Mouse (Mus musculus) gonadal fat pad, adult 2 months (tissue): ENCODE measurements around the gene H2-Q6. TPM values are rescaled to one million over a fixed set of nuclear protein-coding genes. Genes with fewer than 3 reads are reported as not detected.
"Not testable (repeated sequence)": the region's sequence is repeated elsewhere in the genome, so short reads cannot be mapped to it uniquely, and the experiment has no call there.

Source experiments
- DNase-seq: peaks from one replicate; pipeline ENCODE4 v3.0.0-alpha.2; 2012; ENCODE audit warnings: low read depth
- polyA plus RNA-seq: library from polyadenylated mRNA; depleted of rRNA; stranded (reverse); fragments of >200 nt; gene quantifications from 2 replicates; pipeline ENCODE4 v1.2.3, GENCODE M21; 2012; rRNA removed

Gene H2-Q6
- polyA plus RNA-seq, 1 experiment: 18.6 TPM

DNA sequence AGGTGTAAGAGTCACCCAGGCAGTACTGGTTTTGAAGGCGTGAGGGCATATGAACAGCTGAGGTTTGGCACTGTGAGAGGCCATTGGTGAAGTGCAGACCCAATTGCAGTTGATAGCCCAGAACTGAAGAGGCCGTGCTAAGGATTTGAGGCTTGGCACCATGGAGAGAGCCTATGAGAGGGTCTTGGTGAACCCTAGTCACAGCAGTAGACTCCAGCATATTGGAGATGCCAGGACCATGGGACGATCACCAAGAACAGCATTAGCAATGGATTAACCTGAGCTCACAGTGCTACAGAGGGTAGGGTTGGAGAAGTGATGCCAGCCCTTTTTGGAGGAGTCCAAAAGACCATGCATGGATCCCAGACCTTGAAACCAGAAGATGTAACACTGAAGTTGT, 7.5 kb downstream of the H2-Q6 start:
- DNase-seq: not testable (repeated sequence)

DNA sequence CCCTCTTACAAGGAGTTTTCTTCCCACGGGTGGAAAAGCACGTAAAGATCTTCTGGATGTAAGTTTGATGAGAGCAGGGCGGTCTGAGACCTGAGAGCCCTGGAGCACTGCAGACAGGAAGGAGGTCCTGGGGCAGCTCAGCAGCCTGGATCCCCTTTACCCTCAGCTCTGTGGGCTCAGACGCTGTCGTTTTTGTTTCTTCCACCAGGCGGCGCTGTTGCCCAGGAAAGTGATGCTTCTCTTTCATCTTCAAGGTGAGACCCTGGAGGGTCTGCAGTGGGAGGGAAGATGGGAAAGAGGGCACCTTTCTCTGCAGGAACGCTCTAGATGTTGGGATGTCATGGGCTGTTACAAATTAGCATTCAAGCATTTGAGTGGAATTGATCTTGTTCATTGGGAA, 10.2 kb downstream of the H2-Q6 start:
- DNase-seq: not testable (repeated sequence)

- not testable (repeated sequence) for DNase-seq
Measured at GRCm38 (mm10) chr17:35435577-35435976, 10.9 kb downstream of the H2-Q6 start.

- DNase-seq: not testable (repeated sequence)
Measured at GRCm38 (mm10) chr17:35437386-35437936, 12.8 kb downstream of the H2-Q6 start.

DNA sequence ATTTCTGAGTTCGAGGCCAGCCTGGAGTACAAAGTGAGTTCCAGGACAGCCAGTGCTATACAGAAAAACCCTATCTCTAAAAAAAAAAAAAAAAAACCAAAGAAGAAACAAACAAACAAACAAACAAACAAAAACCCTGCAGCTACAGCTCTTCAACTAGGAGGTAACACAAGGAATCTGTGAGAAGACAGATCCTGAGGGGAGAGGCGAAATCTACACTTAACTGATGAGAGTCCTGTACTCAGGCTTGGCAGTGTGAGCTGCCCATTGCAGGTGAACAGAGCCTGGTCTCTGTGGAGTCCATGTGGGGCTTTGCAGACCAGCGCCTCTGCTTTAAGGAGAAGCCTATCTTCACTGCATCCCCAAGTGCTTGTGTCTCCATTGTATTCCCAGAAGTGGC, 13.7 kb downstream of the H2-Q6 start:
- not testable (repeated sequence) for DNase-seq

DNA sequence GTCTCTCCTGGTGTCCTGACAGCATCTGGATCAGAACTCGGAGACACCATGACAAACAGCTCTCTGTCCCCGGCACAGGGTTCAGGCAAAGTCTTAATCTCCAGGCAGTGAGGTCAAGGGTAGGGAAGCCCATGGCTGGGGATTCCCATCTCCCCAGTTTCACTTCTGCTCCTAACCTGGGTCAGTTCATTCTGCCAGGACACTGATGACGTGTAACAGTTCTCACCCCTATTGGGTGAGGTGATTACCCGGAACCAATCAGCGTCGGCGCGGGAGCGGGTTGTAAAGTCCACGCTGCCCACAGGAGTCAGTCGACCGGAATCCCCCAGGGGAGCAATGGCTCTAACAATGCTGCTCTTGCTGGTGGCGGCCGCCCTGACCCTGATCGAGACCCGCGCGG, 14.2 kb downstream of the H2-Q6 start, which contains the start of gene H2-Q7:
H2-Q7 (plus strand) TSS at position 271 of the 400 bp plus-strand sequence.
- DNase-seq: not testable (repeated sequence)

DNA sequence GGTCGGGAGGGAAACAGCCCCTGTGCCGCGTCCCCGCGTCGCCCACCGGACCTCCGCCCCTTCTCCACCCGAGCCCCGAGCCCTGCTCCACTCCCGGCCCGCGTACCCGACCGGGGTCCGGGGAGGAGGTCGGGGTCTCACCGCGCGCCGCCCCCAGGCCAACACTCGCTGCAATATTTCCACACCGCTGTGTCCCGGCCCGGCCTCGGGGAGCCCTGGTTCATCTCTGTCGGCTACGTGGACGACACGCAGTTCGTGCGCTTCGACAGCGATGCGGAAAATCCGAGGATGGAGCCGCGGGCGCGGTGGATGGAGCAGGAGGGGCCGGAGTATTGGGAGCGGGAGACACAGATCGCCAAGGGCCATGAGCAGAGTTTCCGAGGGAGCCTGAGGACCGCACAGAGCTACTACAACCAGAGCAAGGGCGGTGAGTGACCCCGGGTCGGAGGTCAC, 14.7 kb downstream of the H2-Q6 start:
- DNase-seq: not testable (repeated sequence)

DNA sequence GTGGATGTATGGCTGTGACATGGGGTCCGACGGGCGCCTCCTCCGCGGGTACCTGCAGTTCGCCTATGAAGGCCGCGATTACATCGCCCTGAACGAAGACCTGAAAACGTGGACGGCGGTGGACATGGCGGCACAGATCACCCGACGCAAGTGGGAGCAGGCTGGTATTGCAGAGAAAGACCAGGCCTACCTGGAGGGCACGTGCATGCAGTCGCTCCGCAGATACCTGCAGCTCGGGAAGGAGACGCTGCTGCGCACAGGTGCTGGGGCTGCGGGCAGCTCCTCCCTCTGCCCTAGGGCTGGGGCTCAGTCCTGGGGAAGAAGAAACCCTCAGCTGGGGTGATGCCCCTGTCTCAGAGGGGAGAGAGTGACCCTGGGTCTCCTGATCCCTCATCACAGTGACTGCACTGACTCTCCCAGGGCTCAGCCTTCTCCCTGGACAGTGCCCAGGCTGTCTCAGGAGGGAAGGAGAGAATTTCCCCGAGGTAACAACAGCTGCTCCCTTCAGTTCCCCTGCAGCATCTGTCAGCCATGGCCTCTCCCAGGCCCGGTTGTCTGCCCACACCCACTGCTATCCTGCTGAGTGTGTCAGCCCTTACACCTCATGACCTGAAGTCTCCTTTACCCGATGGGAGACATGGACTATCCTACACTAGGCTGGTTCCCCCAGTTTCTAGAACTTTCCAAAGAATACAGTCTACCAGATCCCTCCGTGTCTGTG, 15.4 kb downstream of the H2-Q6 start:
- not testable (repeated sequence) for DNase-seq

- not testable (repeated sequence) for DNase-seq
Measured at GRCm38 (mm10) chr17:35442376-35442775, 17.7 kb downstream of the H2-Q6 start.

DNA sequence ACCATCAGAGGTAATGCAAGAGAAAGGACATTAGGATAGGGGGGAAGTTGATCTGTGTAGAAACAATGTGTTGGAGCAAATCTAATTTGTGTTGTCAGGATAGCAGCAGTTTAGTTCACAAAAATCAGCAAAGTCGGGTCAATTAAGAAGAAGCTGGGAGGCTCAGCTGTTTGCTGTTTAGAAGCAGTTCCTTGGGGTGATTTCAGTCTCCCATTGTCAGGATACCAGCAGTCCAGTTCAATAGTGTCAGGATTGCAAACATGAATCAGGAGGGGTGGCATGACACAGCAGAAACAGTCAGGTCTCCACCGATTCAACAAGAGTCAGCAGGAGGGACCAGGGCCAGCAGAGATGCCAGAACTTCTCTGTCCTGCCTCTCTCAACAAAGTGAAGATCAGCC, 19.9 kb downstream of the H2-Q6 start:
- not testable (repeated sequence) for DNase-seq

GRCm38 (mm10) chr17:35458247-35458646, 33.6 kb downstream of the H2-Q6 start:
- DNase-seq: not testable (repeated sequence)

GRCm38 (mm10) chr17:35460513-35461341, 36.1 kb downstream of the H2-Q6 start:
- not testable (repeated sequence) for DNase-seq

DNA sequence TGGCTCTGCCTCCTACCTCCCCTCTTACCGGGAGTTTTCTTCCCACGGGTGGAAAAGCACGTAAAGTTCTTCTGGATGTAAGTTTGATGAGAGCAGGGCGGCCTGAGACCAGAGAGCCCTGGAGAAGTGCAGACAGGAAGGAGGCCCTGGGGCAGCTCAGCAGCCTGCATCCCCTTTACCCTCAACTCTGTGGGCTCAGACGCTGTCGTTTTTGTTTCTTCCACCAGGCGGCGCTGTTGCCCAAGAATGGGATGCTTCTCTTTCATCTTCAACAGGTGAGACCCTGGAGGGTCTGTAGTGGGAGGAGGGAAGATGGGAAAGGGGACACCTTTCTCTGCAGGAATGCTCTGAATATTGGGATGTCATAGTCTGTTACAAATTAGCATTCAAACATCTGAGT, 41.0 kb downstream of the H2-Q6 start:
- not testable (repeated sequence) for DNase-seq

DNA sequence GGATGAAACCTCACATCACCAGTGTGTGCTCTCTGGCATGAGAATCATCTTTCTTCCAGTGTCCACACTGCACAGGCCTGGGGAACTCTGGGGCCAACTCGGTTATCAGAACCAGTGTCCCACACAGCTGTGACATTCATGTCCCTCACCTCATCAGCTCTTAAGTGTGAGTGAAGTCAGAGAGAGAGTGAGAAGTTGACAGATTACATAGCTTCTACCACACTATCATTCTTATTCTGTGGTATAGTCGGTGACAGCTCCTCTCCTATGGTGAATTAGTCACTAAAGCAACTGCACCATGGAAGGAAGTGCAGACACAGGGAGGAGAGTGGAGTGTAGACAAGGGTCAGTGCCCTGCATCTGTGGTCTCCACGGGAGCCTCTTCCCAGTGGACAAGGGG, 44.3 kb downstream of the H2-Q6 start:
- DNase-seq: not testable (repeated sequence)

DNA sequence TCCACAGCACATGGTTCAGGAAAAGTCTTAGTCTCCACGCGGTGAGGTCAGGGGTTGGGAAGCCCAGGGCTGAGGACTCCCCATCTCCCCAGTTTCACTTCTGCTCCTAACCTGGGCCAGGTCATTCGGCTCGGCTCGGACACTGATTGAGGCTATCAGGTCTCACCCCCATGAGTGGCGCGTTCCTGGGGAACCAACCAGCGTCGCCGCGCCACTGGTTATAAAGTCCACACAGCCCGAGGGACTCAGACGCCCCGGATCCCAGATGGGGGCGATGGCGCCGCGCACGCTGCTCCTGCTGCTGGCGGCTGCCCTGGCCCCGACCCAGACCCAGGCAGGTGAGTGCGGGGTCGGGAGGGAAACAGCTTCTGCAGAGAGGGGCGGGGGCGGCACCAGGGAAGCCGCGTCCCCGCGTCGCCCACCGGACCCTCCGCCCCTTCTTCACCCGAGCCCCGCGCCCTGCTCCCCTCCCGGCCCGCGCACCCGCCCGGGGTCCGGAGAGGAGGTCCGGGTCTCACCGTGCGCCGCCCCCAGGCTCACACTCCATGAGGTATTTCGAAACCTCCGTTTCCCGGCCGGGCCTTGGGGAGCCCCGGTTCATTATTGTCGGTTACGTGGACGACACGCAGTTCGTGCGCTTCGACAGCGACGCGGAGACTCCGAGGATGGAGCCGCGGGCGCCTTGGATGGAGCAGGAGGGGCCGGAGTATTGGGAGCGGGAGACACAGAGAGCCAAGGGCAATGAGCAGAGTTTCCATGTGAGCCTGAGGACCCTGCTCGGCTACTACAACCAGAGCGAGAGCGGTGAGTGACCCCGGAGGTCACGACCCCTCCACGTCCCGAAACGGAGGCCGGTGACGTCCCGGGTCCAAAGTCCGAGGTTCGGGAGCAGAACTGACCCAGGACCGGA, 45.4 kb downstream of the H2-Q6 start, which contains the start of gene H2-Q10:
H2-Q10 (plus strand) TSS at position 248 of the 910 bp plus-strand sequence.
- no peak for DNase-seq

Other genes starting within 250 kb of the H2-Q6 start
- gene Aif1, start 248.8 kb upstream of the H2-Q6 start, polyA plus RNA-seq: 2.5 and 3.4 TPM in 2 replicates
- 15.3 and 20.2 TPM in 2 replicates for gene Lst1, start 236.4 kb upstream of the H2-Q6 start, polyA plus RNA-seq
- gene Ltb, start 230.4 kb upstream of the H2-Q6 start, polyA plus RNA-seq: 2.7 and 3.2 TPM in 2 replicates
- 0.82 and 1.3 TPM in 2 replicates for gene Tnf, start 222.8 kb upstream of the H2-Q6 start, polyA plus RNA-seq
- gene Lta, start 219.5 kb upstream of the H2-Q6 start, polyA plus RNA-seq: 0.28 TPM in 2 replicates
- 1.2 and 3.1 TPM in 2 replicates for gene Gm16181, start 204.0 kb upstream of the H2-Q6 start, polyA plus RNA-seq
- gene Atp6v1g2, start 191.2 kb upstream of the H2-Q6 start, polyA plus RNA-seq: 20.9 and 22.5 TPM in 2 replicates
- gene Nfkbil1, start 189.1 kb upstream of the H2-Q6 start, polyA plus RNA-seq: 15.7 and 19.9 TPM in 2 replicates
- 310 and 321 TPM in 2 replicates for gene Ddx39b, start 183.1 kb upstream of the H2-Q6 start, polyA plus RNA-seq
- gene H2-D1, start 162.1 kb upstream of the H2-Q6 start, polyA plus RNA-seq: 753 and 887 TPM in 2 replicates
- 0.04 and 0.05 TPM in 2 replicates for gene H2-Q1, start 104.4 kb upstream of the H2-Q6 start, polyA plus RNA-seq
- 2.1 and 2.3 TPM in 2 replicates for gene H2-Q2, start 82.6 kb upstream of the H2-Q6 start, polyA plus RNA-seq
- 40.4 and 55.1 TPM in 2 replicates for gene H2-Q4, start 45.2 kb upstream of the H2-Q6 start, polyA plus RNA-seq
- gene H2-Q7, start 14.3 kb downstream of the H2-Q6 start, polyA plus RNA-seq: 40.0 and 56.7 TPM in 2 replicates
- 9.1 and 10.8 TPM in 2 replicates for gene H2-Q10, start 45.2 kb downstream of the H2-Q6 start, polyA plus RNA-seq
- gene Pou5f1, start 81.2 kb downstream of the H2-Q6 start, polyA plus RNA-seq: 0.11 TPM in 1 of 2 replicates, not detected in the other
- gene Tcf19, start 92.0 kb downstream of the H2-Q6 start, polyA plus RNA-seq: 5.5 and 7.4 TPM in 2 replicates
- 6.2 and 6.8 TPM in 2 replicates for gene Cchcr1, start 92.2 kb downstream of the H2-Q6 start, polyA plus RNA-seq
- 0.15 TPM in 1 of 2 replicates, not detected in the other for gene Psors1c2, start 108.4 kb downstream of the H2-Q6 start, polyA plus RNA-seq
- 37.0 and 43.5 TPM in 2 replicates for gene Cdsn, start 127.3 kb downstream of the H2-Q6 start, polyA plus RNA-seq
- gene 2300002M23Rik, start 142.6 kb downstream of the H2-Q6 start, polyA plus RNA-seq: 1.3 and 7.4 TPM in 2 replicates
- 0.89 and 1.1 TPM in 2 replicates for gene Sfta2, start 176.7 kb downstream of the H2-Q6 start, polyA plus RNA-seq
- gene Gm9573, start 201.8 kb downstream of the H2-Q6 start, polyA plus RNA-seq: 0.76 and 6.3 TPM in 2 replicates
- not detected in 2 replicates for gene Mucl3, start 218.8 kb downstream of the H2-Q6 start, polyA plus RNA-seq
- 16.6 and 21.5 TPM in 2 replicates for gene Vars2, start 242.7 kb downstream of the H2-Q6 start, polyA plus RNA-seq
- 20.0 and 24.3 TPM in 2 replicates for gene Gtf2h4, start 248.9 kb downstream of the H2-Q6 start, polyA plus RNA-seq